Mouse (Mus musculus): ENCODE measurements at regions not wholly inside any gene's neighbourhood (a gene's known extent, or its start where the extent isn't known, plus 50 kb on each side); places are given as distances from the start of the nearest gene placed in this dataset.

DNA sequence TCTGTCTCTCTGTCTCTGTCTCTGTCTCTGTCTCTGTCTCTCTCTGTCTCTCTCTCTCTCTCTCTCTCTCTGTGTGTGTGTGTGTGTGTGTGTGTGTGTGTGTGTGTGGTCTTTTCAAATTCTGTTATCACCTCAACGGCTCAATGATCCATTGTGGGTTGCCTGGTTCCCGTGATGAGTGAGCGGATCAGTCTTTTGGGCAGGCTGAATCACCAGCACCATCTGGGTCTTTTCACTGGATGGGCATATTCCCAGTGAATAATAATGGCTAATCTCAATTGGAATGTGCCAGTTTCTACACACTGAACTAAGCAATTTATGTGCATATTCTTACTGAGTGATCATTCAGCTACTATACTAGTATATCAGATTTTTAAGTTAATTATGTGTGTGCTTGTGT, 216.4 kb downstream of the Lmx1a start:
- no peak for DNase-seq

DNA sequence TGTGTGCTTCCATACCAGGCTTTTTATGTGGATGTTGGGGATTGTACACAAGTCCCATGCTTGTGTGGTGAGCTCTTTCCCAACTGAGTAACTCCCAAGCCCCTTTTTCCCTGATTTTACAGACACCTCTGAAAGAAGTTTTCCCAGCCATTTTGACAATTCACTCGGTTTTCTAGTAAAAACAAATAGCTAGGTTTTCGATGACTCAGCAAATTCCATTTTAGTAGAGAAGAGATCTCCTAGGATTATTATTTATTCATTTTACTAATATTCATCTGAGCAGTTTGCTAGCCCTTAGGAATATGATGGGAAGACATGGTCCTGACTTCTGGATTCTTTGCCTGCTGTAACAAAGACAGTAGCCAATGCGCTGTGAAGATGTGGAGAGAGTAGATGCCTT, 223.0 kb downstream of the Lmx1a start:
- DNase-seq: no peak

DNA sequence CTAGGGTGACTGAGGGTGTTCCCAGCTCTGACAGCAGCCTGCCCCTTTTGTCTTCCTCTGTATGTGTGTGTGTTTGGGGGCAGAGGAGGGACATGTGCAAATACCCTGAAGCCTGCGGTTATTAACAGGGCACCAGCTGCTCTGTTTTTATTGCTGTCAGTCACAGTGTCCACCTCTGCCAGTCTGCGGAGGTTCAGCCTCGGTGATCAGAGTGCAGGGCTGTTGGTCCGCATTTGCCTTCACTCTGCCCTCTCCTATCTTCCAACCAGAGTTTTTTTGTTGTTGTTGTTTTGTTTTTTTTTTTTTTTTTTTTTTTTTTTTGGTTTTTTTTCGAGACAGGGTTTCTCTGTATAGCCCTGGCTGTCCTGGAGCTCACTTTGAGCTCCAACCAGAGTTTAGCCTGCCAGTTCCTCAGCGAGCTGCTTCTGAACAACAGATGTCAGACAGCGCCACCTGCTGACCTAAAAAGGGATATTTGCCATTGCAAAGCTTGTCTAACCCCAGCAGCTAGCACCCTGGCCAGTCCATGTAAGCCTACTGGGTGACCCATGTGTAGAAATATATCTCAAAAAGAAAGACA, 226.0 kb downstream of the Lmx1a start:
- DNase-seq: peak; percentile 72

DNA sequence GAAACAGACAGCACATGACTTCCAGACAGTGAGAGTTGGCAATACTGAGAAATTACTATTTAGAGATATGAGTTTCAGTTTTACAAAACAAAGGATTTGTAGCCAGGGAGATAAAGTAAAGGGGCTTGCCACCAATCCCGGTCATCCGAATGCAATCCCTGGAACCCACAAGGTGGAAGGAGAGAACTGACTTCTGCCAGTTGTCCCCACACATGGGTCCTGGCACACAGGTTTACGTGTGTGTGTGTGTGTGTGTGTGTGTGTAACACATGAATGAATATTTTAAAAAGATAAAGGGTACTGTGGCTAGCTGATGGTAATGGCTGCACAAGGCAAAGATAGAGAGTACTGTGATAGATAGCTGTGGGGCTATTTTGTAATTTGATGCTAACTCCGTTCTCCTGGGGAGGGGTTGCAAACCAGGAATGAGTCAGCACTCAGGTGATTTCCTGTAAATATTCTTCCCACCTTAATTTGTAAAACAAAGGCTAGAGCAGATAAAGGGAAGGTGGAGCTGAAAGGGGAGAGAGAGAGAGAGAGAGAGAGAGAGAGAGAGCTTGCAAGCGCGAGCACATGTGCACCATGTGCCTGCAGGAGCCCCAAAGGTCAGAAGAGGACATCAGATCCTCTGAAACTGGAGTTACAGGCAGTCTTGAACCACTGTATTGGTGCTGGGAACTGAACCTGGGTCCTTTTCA, 226.7 kb downstream of the Lmx1a start:
- no peak for DNase-seq

DNA sequence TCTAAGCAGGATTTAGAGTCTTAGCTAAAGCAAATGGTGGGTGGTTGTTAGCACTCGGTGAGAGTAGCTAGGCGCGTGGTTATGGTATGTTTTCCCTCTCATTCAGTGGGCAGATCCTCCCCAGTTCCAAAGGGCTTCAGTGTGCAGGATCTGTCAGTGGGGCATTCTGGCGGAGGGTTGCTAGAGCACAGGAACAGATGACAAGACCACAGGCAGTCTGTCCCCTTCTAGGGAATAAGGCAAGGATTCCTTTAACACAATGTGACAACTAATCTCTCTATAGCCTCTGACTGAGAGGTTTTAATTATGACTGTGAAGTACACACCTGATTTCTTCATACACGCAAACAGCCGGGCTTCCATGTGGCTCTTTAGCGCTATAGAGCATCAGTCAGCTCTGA, 233.9 kb downstream of the Lmx1a start:
- no peak for DNase-seq

DNA sequence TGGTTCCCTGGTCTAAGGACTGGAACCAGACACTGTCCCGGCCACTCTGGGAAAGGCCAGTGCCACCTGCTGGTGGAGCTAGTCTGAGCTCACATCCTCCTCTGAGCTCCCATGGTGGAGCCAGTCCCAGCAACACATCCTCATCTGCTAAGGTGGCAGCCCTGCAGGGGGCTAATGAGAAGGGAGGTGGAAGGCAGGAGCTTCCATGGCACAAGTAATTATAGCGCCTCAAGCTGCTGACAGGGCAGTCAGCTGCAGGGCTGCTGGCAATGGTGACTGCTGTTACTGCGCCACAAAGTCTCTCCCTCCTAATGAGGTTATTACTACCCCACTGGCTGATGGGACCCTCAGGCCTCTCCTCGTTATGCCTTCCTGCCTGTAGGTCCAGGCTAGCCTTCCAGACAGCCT, 239.0 kb downstream of the Lmx1a start:
- DNase-seq: no peak

DNA sequence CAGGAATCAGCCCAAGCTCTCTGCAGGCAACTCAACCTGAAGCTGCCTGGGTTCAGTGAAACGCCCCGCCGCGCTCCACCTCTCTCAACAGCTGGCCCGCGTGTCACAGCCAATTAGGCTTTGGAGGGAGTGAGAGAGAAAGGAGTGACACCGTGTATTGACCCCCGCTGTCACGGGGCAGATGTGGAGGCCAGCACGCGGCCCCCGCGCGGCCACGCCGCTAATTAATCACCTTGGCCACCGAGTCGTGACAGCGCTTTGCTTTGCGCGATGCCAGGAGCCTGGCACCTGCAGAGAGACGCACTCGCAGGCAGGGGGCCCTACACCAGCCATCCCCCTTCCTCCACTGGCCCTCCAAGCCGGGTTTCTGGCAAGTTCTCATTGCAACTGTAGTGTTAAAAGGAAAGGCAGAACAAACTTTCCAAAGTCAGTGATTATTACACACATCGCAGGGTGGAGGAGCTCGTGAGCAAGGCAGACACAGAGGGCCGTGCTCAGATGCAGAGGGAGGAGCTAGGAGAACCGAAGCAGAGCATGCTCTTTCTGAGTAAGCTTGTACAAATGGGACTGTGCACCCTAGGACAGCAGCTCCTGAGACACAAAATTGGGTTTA, 240.8 kb downstream of the Lmx1a start:
- peak; percentile 7 for DNase-seq

DNA sequence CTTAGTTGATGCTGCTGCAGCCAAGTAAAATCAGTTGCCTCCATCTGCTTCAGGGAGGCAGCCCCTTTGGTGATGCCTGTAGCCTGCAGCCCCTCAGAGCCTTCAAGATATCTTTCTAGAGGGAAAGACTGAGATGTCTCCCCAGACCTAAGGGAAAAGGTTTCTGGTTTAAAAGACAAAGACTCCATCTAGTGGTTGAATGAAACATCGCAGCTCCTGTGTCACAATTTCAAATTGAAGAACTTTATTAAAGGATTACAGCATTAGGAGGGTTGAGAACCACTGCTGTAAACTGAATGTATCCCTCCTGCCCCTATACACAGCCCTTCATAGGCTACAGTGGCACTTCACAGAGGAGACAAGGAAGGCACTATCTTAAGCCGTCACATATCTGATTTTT, 243.1 kb downstream of the Lmx1a start:
- DNase-seq: no peak

DNA sequence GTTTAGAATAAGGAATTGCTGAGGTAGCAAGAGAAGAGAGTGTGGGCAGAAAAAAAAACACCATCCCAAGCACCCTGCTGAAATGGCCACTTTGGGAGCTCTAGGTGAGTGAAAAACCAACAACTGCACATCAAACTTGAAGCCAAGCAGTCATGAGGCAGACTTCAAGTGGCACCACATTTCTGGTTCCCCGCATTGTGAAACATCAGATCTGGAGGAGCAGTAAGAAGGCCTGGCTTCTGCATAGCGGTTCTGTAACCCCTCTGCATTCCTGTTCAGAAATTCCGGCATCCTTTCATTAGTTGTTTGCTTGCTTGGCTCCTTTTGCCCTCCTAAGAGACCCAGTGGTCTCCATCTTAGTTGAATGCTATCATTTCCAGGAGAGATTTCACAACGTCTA, 247.7 kb downstream of the Lmx1a start:
- DNase-seq: no peak

DNA sequence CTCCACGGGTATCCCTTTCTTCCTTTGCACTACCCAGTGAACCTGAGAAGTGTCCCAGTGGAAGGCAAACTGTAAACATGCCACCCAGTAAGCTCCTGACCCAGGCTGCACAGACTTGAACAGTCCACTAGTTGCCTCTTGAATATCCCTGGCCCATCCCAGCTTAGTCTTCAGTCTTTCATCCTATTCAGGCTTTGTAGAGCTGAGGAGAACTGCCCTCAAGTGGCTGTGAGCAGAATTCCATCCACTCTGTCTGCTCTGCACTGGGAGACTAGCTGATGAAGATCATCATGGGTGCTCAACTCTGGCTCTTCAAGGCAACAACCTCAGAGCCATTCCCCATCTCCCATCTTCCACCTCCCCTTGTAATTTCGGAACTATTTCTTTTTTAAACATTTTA, 249.1 kb downstream of the Lmx1a start:
- DNase-seq: no peak

DNA sequence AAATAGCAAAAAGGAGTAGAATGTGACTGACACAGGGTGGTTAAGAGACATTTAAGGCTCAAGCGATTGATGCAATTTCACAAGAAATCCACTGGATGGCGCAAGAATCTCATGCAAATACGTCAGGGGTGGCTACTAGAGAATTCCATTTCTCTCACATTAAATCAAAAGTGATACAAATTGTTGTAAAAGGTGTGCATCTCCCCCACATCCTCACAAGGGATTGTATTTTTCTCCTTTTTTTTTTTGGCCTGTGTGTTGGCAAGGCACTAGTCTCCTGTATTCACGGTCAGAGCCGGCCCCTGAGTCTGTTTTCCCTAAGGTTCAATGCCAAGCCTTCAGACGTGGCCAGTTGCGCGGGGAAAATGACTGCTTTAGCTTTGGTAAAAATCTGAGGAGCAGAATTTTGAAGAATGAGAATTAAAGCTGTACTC, 253.0 kb downstream of the Lmx1a start:
- DNase-seq: no peak

DNA sequence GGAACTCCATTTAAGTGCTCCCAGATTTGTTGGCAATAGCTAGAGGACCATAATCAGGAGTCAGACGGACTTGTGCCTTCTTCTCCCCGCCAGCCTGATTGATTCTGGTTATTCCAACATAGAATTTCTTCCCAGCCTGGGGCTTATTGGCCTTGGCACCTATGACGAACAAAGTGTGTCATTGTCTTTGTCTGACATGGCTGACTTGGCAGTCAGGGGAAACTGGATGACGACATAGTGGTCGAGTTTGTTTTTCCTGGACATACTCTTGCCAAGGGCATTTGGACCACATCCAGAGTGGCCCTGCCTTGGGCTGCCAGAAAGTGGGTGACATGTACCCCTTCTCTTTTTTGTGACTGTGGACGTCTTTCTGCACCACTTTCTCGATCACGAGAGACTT, 254.1 kb downstream of the Lmx1a start:
- no peak for DNase-seq

DNA sequence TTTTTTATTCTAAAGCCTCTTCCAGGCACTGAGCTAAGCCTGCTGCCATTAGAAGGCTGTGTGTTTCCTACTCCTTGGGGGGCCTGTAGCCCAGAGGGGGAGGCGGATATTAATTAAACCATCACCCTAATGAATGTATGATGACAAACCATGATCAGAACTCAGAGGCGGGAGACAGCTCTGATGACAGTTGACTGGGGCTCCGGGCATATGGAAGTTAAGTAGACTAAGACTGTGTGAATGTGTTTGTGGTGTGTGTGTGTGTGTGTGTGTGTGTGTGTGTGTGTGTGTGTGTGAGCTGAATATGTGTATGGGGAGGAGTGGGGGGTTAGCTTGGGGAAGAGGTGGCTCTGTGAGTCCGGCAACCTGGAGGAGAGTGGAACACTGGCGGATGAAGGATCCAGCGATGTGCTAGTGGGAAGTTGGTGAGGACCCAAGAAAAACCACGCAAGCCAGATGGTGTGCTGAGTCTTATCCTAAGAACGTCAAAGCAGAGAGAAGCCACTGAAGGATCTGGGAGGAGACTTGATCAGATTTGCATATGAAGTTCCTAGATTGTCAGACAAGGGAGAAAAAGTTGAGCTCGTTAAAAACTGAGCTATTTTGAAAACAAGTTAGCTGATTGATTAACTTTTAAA, 256.7 kb downstream of the Lmx1a start:
- no peak for DNase-seq

DNA sequence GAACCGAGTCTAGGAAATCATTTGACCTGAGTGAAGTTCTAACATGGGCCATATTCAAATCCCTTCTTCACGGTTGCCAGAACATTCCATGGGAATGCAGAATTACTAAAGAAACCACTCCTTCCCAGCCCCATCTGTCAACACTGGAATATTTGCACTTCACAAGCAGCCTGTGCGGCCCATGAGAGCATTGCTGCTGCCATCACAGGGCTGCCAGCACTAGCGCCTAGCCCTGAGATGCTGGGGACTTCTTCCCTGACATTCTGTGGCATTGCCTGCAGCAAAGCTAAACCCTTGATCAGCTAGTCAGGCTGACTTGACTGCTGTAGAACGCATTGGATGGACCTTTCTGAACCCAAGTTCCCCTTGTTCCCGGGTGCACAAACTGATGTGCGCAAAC, 258.8 kb downstream of the Lmx1a start:
- DNase-seq: no peak

DNA sequence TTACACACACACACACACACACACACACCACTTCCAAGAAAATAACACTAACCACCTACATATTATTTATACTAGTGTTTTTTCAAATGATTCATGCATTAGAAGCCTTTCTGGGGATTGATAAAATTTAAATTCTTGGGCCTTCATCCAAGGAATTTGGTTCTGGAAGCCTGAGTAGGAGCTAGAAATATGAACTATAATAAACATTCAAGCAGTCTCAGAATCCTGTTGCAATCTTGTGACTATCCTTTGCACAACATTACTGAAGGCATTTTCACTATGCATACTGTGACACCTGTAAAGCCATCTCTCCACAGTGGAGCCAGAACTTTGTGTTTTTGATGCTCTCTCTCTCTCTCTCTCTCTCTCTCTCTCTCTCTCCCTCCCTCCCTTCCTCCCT, 262.7 kb downstream of the Lmx1a start:
- no peak for DNase-seq

DNA sequence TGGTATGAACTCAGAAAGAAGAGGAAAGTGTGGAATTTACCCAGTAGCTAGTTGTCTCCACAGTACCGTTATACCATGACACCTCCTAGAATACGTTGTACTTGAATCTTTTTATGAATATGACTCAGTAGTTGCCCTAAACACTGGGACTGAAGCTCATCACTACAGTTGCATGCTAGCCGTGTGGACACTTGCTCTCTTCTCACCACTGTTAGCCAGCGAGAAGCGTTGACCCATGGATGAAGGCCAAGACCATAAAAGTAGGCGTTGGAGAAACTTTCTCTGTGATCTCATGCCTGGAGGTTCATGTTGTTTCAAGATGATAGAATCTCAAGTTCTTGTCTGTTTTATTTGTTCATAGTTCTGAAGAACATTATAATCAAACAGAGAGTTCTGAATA, 269.5 kb downstream of the Lmx1a start:
- no peak for DNase-seq

DNA sequence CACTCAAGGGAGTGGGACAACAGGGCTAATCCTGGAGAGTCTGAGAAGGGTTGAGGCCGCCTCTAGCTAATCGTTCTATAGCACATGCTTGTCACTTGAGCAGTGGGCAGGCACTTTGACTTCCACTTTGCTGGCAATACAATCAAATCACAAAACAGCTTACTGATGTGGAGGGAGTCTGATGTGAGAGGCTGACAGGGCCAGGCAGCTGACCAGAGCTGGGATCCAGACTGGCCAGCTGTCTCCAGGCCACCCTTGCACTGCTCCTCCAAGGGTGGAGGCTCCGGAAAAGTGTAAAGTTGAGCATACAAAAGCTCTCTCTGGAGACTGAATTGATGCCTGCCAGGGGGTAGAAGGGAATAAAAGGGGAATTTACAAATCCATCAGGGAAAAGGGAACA, 280.5 kb downstream of the Lmx1a start:
- DNase-seq: no peak

DNA sequence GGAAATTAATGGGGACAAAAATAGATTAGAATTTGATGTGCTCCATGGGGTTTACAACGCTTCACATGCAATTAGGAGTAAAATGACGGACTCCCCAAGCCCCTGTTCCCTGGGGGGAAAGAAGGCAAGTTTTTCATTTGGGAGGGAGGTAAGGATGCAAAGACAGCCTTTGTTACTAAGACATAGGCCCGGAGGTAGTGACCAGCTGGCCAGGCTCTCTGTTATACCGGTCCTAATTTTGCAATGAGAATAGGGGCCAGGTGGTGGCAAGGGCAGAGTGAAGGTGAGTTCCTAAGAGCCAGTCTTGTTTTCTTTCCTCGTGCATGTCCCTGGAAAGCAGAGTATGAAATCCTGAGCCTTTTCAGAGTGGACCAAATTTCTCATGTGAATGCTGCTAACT, 280.9 kb downstream of the Lmx1a start:
- DNase-seq: no peak

DNA sequence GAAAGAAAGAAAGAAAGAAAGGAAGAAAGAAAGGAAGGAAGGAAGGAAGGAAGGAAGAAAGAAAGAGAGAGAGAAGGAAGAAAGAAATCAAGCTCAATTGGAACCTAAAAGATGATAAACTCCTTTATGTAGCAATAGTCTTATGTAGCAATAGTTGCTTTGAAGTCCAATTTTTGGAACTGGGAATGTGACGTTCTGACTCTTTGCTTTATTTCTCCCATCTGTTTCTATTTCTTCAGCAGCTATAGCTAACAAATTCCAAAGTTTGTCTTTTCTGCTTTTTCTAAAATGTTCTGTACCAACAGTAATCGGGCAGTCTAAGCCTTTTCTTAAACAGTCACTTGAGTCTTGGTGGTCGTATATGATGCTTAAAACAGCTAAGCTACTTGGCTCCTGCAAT, 287.7 kb downstream of the Lmx1a start:
- no peak for DNase-seq

DNA sequence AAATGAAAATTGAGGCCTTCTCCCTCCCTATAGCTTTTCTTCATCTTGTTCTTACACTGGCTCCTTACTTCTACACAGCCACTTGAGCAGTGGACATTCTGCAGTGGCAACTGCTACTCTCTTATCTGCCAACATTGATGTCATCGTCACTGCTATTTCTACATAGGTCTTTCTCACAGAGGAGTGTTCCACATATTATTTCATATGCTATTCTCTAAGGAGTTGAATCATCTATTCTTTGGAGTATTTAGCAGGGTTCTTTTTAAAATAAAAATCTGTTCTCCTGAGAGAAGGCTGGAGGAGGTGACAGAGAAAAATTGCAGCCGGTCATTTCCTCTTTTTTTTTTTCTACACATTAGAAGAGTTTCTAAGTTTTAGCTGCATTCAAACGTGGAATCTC, 290.1 kb downstream of the Lmx1a start:
- no peak for DNase-seq

DNA sequence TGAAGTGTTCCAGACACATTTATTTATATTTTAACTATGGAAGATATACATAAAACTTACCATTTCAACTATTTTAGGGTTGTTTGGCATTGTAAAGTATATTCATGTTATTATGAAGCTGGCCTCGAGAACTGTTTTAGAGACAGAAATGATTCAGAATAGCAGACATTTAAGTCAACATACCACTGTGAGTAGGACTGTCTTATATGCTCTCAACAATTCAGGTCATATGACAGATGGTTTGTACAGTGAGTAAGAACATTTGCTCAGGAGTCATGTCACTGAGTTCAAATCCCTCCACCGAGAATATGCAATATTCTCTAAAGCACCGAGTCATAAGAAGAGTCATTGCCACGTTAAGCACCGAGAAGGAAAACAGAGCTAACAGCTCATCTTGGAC, 290.6 kb downstream of the Lmx1a start:
- DNase-seq: no peak

DNA sequence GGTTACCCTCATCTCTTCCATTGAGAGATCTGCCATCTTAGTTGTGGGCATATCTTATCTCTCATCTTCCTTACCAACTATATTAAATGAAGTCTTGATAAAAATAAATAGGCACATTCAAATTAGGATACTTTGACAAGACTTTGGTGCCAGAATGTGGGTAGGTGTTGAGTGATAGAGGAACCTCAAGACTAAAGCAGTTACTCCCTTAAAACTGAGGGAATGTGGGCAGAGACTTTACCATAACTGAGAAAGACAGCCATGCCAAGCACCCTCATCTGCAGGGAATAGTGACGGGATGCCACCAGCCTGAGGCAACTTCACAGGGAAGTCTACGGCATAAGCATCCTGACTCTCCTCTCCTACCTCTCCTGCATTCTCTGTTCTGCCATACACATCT, 292.3 kb downstream of the Lmx1a start:
- DNase-seq: no peak

DNA sequence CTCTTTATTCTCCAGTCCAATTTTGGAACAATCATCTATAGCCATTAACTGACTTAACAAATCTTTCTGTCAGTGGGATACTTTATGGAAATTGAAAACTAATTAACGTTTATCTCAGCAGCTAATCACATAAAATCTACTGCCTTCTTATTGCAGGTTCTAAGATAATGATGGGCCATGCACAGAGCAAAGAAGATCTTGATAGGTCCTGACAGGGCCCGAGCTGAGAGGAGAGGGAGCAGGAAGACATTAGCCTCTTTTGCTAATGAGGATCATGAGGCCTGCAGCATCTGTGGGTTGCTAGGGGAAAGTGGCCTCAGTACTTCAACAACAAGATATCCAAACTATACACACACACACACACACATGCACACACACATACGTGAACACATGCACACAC, 318.4 kb downstream of the Lmx1a start:
- no peak for DNase-seq

DNA sequence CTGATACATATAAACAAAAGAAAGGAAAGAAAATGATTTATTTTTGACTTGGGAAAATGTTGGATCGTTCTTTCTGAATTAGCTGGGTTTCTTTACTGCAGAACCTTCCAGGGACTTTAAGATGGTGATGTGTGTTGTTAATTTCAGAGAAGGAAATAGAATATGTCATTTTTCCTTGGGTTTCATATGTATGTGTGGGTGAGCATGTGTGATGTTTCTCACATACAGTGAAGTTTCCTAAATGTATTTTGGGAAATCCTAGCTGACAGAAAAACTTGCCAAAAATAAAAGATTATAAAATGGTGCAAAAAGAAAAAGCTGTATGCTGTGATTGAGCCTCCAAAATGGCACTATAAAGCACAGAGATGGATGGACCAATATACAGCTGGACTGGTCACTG, 319.2 kb downstream of the Lmx1a start:
- DNase-seq: no peak
